Mouse (Mus musculus): ENCODE results near the gene Il10.

The Il10 gene

GRCm38 (mm10) chr1:131019492-131020098 is at the start of gene Il10:
Il10 (plus strand) TSS chr1:131019845.
- no peak for DNase-seq (ENCODE audit: low spot score)

- peak; percentile 27 for DNase-seq (ENCODE audit: low spot score)
Measured at GRCm38 (mm10) chr1:130979455-130979854, 40.2 kb upstream of the Il10 start.

GRCm38 (mm10) chr1:130984441-130984840 is 35.2 kb upstream of the Il10 start:
- no peak for DNase-seq (ENCODE audit: low spot score)

- DNase-seq (ENCODE audit: low spot score), result no peak
Measured at GRCm38 (mm10) chr1:130987001-130987400, 32.6 kb upstream of the Il10 start.

- DNase-seq (ENCODE audit: low spot score), result no peak
Measured at GRCm38 (mm10) chr1:130987418-130987817, 32.2 kb upstream of the Il10 start.

- DNase-seq (ENCODE audit: low spot score), result no peak
Measured at GRCm38 (mm10) chr1:130989331-130989730, 30.3 kb upstream of the Il10 start.

- DNase-seq (ENCODE audit: low spot score), result no peak
Measured at GRCm38 (mm10) chr1:130990448-130990847, 29.2 kb upstream of the Il10 start.

- DNase-seq (ENCODE audit: low spot score), result no peak
Measured at GRCm38 (mm10) chr1:130993574-130994154, 26.0 kb upstream of the Il10 start.

- DNase-seq (ENCODE audit: low spot score), result no peak
Measured at GRCm38 (mm10) chr1:130995515-130995914, 24.1 kb upstream of the Il10 start.

- DNase-seq (ENCODE audit: low spot score), result no peak
Measured at GRCm38 (mm10) chr1:130996356-130996755, 23.3 kb upstream of the Il10 start.

GRCm38 (mm10) chr1:130997441-130997840 is 22.2 kb upstream of the Il10 start:
- DNase-seq (ENCODE audit: low spot score), result no peak

GRCm38 (mm10) chr1:130998321-130998720 is 21.3 kb upstream of the Il10 start:
- no peak for DNase-seq (ENCODE audit: low spot score)

GRCm38 (mm10) chr1:130999708-131000107 is 19.9 kb upstream of the Il10 start:
- DNase-seq (ENCODE audit: low spot score), result no peak

- DNase-seq (ENCODE audit: low spot score), result no peak
Measured at GRCm38 (mm10) chr1:131000296-131000695, 19.3 kb upstream of the Il10 start.

- DNase-seq (ENCODE audit: low spot score), result no peak
Measured at GRCm38 (mm10) chr1:131002561-131002960, 17.1 kb upstream of the Il10 start.

- DNase-seq (ENCODE audit: low spot score), result no peak
Measured at GRCm38 (mm10) chr1:131003037-131003922, 16.4 kb upstream of the Il10 start.

GRCm38 (mm10) chr1:131006069-131006468 is 13.6 kb upstream of the Il10 start:
- DNase-seq (ENCODE audit: low spot score), result no peak

GRCm38 (mm10) chr1:131010201-131011153 is 9.2 kb upstream of the Il10 start:
- no peak for DNase-seq (ENCODE audit: low spot score)

- no peak for DNase-seq (ENCODE audit: low spot score)
Measured at GRCm38 (mm10) chr1:131012494-131012893, 7.2 kb upstream of the Il10 start.

- DNase-seq (ENCODE audit: low spot score), result no peak
Measured at GRCm38 (mm10) chr1:131013926-131014325, 5.7 kb upstream of the Il10 start.

GRCm38 (mm10) chr1:131015281-131015680 is 4.4 kb upstream of the Il10 start:
- DNase-seq (ENCODE audit: low spot score), result no peak

GRCm38 (mm10) chr1:131015879-131016278 is 3.8 kb upstream of the Il10 start:
- DNase-seq (ENCODE audit: low spot score), result no peak
